Mouse (Mus musculus) testis, adult 2 months (tissue): ENCODE measurements around the gene Ano10. TPM values are rescaled to one million over a fixed set of nuclear protein-coding genes. Genes with fewer than 3 reads are reported as not detected.
A peak's percentile ranks its signal among the peaks of the same experiment; 100 is the strongest.

ENCODE experiments used
- H3K27ac ChIP-seq: fragments of 200-500 bp; 2 replicates; pipeline ENCODE4 v1.5.1; 2012; ENCODE audit warnings: low read depth, low read length; ENCODE audit not compliant: control insufficient read depth, insufficient read depth
- H3K27me3 ChIP-seq: fragments of 200-500 bp; 2 replicates; pipeline ENCODE4 v1.6.1; 2012; ENCODE audit warnings: mild to moderate bottlenecking, low read length, moderate library complexity; ENCODE audit not compliant: control insufficient read depth, insufficient read depth
- H3K36me3 ChIP-seq: fragments of 200-500 bp; 2 replicates; pipeline ENCODE4 v1.6.1; 2012; ENCODE audit warnings: mild to moderate bottlenecking, low read length; ENCODE audit not compliant: control insufficient read depth, insufficient read depth
- H3K4me1 ChIP-seq: fragments of 200-500 bp; 2 replicates; pipeline ENCODE4 v1.6.1; 2012; ENCODE audit warnings: low read length; ENCODE audit not compliant: control insufficient read depth, insufficient read depth
- H3K4me3 ChIP-seq: fragments of 200-500 bp; 2 replicates; pipeline ENCODE4 v1.5.1; 2012; ENCODE audit warnings: low read depth, mild to moderate bottlenecking, low read length, moderate library complexity, mixed read lengths; ENCODE audit not compliant: control insufficient read depth
- CTCF ChIP-seq: fragments of 200-500 bp; IDR thresholded peaks from 2 replicates; pipeline ENCODE4 v1.5.1; 2012; ENCODE audit warnings: low read depth, mild to moderate bottlenecking, inconsistent platforms, low read length, moderate library complexity; ENCODE audit not compliant: control insufficient read depth, insufficient read depth, insufficient replicate concordance
- POLR2A ChIP-seq: fragments of 200-500 bp; IDR thresholded peaks from 2 replicates; pipeline ENCODE4 v1.6.1; 2012; ENCODE audit warnings: low read depth, mild to moderate bottlenecking, inconsistent platforms, low read length, moderate library complexity; ENCODE audit not compliant: control insufficient read depth
- polyA plus RNA-seq: library from polyadenylated mRNA; depleted of rRNA; stranded (reverse); fragments of >200 nt; gene quantifications from 2 replicates; pipeline ENCODE4 v1.2.3, GENCODE M21; 2012

The Ano10 gene
- polyA plus RNA-seq, 1 experiment, result 53.8 TPM

GRCm38 (mm10) chr9:122223005-122223404 lies 71.2 kb downstream of the Ano10 start:
- TF ChIP-seq POLR2A (no peak), CTCF (no peak)
- H3K27ac ChIP-seq, result no peak overlapping the region

DNA sequence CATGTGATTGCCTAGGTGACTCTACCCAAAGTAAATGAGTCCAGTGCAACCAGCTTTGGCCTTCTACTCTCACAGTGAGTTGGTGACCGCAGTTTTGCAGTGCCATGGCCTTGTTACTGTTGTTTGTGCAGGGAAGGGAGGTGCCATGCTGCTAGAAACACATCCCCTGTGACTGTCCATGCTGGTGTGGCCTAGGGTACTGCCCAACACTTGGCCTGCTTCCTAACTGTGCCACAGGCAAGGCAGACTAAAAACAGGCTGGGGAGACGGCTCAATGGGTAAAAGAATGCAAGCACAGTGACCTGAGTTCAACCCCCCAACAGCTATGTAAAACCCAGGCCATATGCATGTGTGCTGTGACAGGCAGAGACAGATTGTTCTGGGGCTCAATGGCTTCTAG lies 74.3 kb downstream of the Ano10 start:
- no peak for TF ChIP-seq POLR2A
- no peak for TF ChIP-seq CTCF

More at GRCm38 (mm10) chr9:122223005-122223404, 71.2 kb downstream of the Ano10 start:
- Histone ChIP-seq H3K27me3 (no peaks in the 10 kb centered on the region), H3K36me3 (no peaks in the 10 kb centered on the region), H3K4me3 (no peak overlapping the region), H3K4me1 (no peaks in the 10 kb centered on the region)

GRCm38 (mm10) chr9:122216945-122217529 lies 77.2 kb downstream of the Ano10 start:
- Histone ChIP-seq H3K27ac (no peak overlapping the region), H3K4me3 (no peak overlapping the region), H3K27me3 (no peaks in the 10 kb centered on the region), H3K36me3 (no peaks in the 10 kb centered on the region), H3K4me1 (no peaks in the 10 kb centered on the region)
- TF ChIP-seq POLR2A, result no peak
- no peak for TF ChIP-seq CTCF

More for the DNA sequence above, 74.3 kb downstream of the Ano10 start:
- Histone ChIP-seq H3K4me1 (no peaks in the 10 kb centered on the region), H3K27me3 (no peaks in the 10 kb centered on the region), H3K4me3 (no peak overlapping the region), H3K36me3 (no peaks in the 10 kb centered on the region), H3K27ac (no peak overlapping the region)

DNA sequence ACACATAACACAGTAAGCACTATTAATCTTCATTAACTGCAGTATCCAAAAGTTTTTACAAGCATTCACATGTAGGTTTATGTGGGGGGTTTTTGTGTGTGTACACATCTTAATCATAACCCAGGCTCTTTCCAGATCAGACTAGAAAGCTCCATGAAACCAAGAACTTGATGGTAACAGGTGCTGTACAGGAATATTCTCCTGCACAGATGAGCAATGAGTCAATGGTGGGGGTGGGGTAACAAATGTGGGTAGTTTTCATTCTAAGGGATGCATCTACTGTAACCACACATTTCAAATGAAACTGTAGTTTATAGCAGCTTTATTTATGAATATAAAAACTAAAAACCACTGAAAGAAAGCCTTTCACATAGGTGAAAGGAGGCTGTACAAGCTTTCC lies 79.1 kb downstream of the Ano10 start:
- H3K4me1 ChIP-seq, result no peaks in the 10 kb centered on the region
- H3K27me3 ChIP-seq, result no peaks in the 10 kb centered on the region
- H3K4me3 ChIP-seq, result no peak overlapping the region
- TF ChIP-seq POLR2A (no peak), CTCF (no peak)
- no peaks in the 10 kb centered on the region for H3K36me3 ChIP-seq
- H3K27ac ChIP-seq, result no peak overlapping the region

DNA sequence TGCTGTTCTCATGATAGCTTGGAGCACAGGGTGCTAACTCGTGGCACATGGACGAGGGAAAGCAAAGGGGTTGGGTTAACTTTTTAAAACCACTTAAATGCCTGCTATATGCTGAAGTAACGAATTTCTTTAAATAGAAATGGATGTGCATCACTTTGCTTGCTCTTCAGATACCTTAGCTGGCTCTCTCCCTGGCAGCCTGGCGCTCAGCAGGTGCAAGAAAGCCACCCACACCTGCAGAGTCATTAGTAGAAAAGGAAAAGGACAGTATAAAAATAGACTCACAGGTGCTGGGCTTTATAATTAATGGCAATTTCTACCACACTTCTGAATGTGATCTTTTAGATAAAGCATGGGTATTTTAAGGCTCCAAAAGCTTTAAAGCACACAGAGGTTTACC lies 85.9 kb downstream of the Ano10 start:
- no peaks in the 10 kb centered on the region for H3K36me3 ChIP-seq
- no peak for TF ChIP-seq POLR2A
- TF ChIP-seq CTCF, result no peak
- H3K27ac ChIP-seq, result no peak overlapping the region
- H3K4me3 ChIP-seq, result no peak overlapping the region
- no peaks in the 10 kb centered on the region for H3K27me3 ChIP-seq
- H3K4me1 ChIP-seq, result no peaks in the 10 kb centered on the region

GRCm38 (mm10) chr9:122205543-122206200 lies 88.6 kb downstream of the Ano10 start:
- H3K27me3 ChIP-seq, result no peaks in the 10 kb centered on the region
- no peaks in the 10 kb centered on the region for H3K36me3 ChIP-seq
- no peaks in the 10 kb centered on the region for H3K4me1 ChIP-seq
- no peak overlapping the region for H3K4me3 ChIP-seq
- no peak overlapping the region for H3K27ac ChIP-seq
- TF ChIP-seq CTCF (no peak), POLR2A (no peak)

- no peaks in the 10 kb centered on the region for H3K27me3 ChIP-seq
- no peak for TF ChIP-seq POLR2A
- no peak for TF ChIP-seq CTCF
- H3K36me3 ChIP-seq, result no peaks in the 10 kb centered on the region
- H3K4me1 ChIP-seq, result no peaks in the 10 kb centered on the region
- H3K4me3 ChIP-seq, result no peak overlapping the region
- H3K27ac ChIP-seq, result no peak overlapping the region
These were observed 89.7 kb downstream of the Ano10 start for GRCm38 (mm10) chr9:122204508-122204907.

DNA sequence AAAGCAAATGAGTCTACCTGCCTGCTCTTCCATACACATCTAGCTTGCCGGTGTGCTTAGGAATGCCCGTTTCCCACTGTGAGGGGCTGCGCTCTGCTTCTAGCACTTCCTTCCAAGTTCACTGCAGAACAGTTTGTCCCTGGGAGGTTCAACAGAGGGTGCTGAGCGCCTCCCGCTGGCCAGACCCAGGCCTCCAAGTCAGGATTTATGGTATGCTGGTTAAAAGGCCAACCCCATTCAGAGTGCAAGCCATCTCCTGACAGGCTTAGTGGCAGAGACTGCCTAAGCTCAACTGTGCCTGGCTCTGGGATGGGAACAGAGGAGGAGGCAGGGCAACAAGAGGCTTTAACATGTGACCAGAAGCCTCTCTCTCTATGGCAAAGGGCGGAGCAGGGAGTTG lies 95.0 kb downstream of the Ano10 start:
- TF ChIP-seq POLR2A (no peak), CTCF (peak; percentile 40; the same call in 1 of the 2 replicates)
- H3K4me1 ChIP-seq, result no peaks in the 10 kb centered on the region
- no peak overlapping the region for H3K4me3 ChIP-seq
- H3K27ac ChIP-seq, result no peak overlapping the region
- H3K27me3 ChIP-seq, result no peaks in the 10 kb centered on the region
- H3K36me3 ChIP-seq, result no peaks in the 10 kb centered on the region
